Mouse (Mus musculus): ENCODE measurements at regions not wholly inside any gene's neighbourhood (a gene's known extent, or its start where the extent isn't known, plus 50 kb on each side); places are given as distances from the start of the nearest gene placed in this dataset.

DNA sequence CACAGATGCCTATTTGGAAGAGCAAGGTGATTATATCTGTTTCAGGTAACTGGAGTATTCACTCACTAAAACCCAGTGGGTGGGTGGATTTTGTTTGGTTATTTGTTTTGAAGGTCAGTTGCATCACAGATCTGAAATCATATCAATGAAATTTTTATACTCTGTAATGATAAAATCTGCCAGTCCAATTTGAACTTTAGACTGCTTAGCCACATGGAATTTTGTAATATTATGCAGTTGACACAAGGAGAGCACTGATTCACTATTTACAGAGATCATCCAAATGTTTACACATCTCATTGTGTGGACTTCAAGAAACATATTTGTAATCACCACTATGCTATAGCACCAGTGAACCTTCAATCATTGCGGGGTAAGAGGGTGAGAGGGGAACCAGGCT is 145.9 kb upstream of the Gm37988 start:
- TF ChIP-seq CTCF (conservative IDR thresholded peaks at IDR 0.05; ENCODE audit: low read length) (no peak), POU5F1 (IDR thresholded peaks at IDR 0.05; ENCODE audit: borderline replicate concordance, low read length) (no peak)
